Mouse (Mus musculus): ENCODE results near the gene Ctnnbip1. TPM values are rescaled to one million over a fixed set of nuclear protein-coding genes. Genes with fewer than 3 reads are reported as not detected.

The Ctnnbip1 gene
- total RNA-seq (2021) (10 to 100 TPM; 25.0 to 27.3 TPM), polyA plus RNA-seq (2012; rRNA removed) (25.5 and 26.0 TPM in 2 replicates)
- long read RNA-seq, transcript Ctnnbip1-201 (5 exons, 2,674 nt), result major isoform, 45 of 53 reads
- long read RNA-seq, partial matches to known transcripts, result 0 of 53 reads
- long read RNA-seq, other reads (novel, unspliced or antisense), result 8 of 53 reads

GRCm38 (mm10) chr4:149517868-149518340, at the start of gene Ctnnbip1:
Ctnnbip1 (plus strand) TSS chr4:149518236.
- H3K27ac ChIP-seq, result peak within 1 kb of the TSS; percentile 83
- WGBS, result 1% methylated on average over 46 of the region's 46 CpGs
- peak; percentile 98 for DNase-seq
- H3K36me3 ChIP-seq (ENCODE audit: control insufficient read depth, insufficient read depth, low read length), result no peaks in the 10 kb centered on the region
- H3K79me2 ChIP-seq (replicated peaks; ENCODE audit: control insufficient read depth, insufficient read depth, low read length), result no peaks in the 10 kb centered on the region
- TF ChIP-seq EP300 (IDR thresholded peaks at IDR 0.05; ENCODE audit: insufficient read depth, low read depth, low read length) (no peak), CTCF (IDR thresholded peaks at IDR 0.05) (peak; percentile 11; the same call in 1 of the 2 replicates)
- H3K4me1 ChIP-seq (ENCODE audit: control insufficient read depth, insufficient read depth, low read length), result peaks cover 12% of the 10 kb centered on the region
- intact Hi-C loops (cut with DNase I), result loop anchor here (2.0 kb wide), 1 partner anchor 63 kb away; the partner anchor contains the start of gene Rbp7
- H3K4me3 ChIP-seq, result peak within 1 kb of the TSS; percentile 60
- peak within 1 kb of the TSS; percentile 75 for H3K9ac ChIP-seq (ENCODE audit: low read depth, low read length)
- no peaks in the 10 kb centered on the region for H3K27me3 ChIP-seq (ENCODE audit: control insufficient read depth, insufficient read depth, low read length)

GRCm38 (mm10) chr4:149469557-149469956, 48.5 kb upstream of the Ctnnbip1 start:
- WGBS, result 96% methylated on average over 3 of the region's 3 CpGs
- no peak for TF ChIP-seq EP300 (IDR thresholded peaks at IDR 0.05; ENCODE audit: insufficient read depth, low read depth, low read length)
- TF ChIP-seq POLR2A (IDR thresholded peaks at IDR 0.05; ENCODE audit: insufficient read depth, low read depth, low read length), result no peak
- no peak for TF ChIP-seq CTCF (IDR thresholded peaks at IDR 0.05)
- H3K79me2 ChIP-seq (replicated peaks; ENCODE audit: control insufficient read depth, insufficient read depth, low read length), result no peaks in the 10 kb centered on the region
- no peaks in the 10 kb centered on the region for H3K27me3 ChIP-seq (ENCODE audit: control insufficient read depth, insufficient read depth, low read length)
- H3K36me3 ChIP-seq (ENCODE audit: control insufficient read depth, insufficient read depth, low read length), result no peaks in the 10 kb centered on the region
- no peak overlapping the region for H3K27ac ChIP-seq
- no peak overlapping the region for H3K4me3 ChIP-seq
- intact Hi-C loops (cut with DNase I), result loop anchor here (10.0 kb wide), 1 partner anchor 635 kb away; no protein-coding TSS in a partner anchor
- no peaks in the 10 kb centered on the region for H3K4me1 ChIP-seq (ENCODE audit: control insufficient read depth, insufficient read depth, low read length)
- DNase-seq, result no peak
- H3K9ac ChIP-seq (ENCODE audit: low read depth, low read length), result no peak overlapping the region

GRCm38 (mm10) chr4:149475096-149475495, 42.9 kb upstream of the Ctnnbip1 start:
- WGBS, result 58% methylated on average over 7 of the region's 7 CpGs
- intact Hi-C loops (cut with DNase I), result no loop called here

GRCm38 (mm10) chr4:149477078-149477477, 41.0 kb upstream of the Ctnnbip1 start, which contains the start of gene Tmem274:
Tmem274 (plus strand) TSS chr4:149477378.
- TF ChIP-seq EP300 (IDR thresholded peaks at IDR 0.05; ENCODE audit: insufficient read depth, low read depth, low read length) (no peak), POLR2A (IDR thresholded peaks at IDR 0.05; ENCODE audit: insufficient read depth, low read depth, low read length) (no peak), CTCF (IDR thresholded peaks at IDR 0.05) (no peak)
- intact Hi-C loops (cut with DNase I), result no loop called here
- 86% methylated on average over 11 of the region's 11 CpGs for WGBS
- H3K27ac ChIP-seq, result no peak within 1 kb of the TSS
- H3K4me3 ChIP-seq, result no peak within 1 kb of the TSS
- H3K9ac ChIP-seq (ENCODE audit: low read depth, low read length), result no peak within 1 kb of the TSS
- no peaks in the 10 kb centered on the region for H3K36me3 ChIP-seq (ENCODE audit: control insufficient read depth, insufficient read depth, low read length)
- no peaks in the 10 kb centered on the region for H3K4me1 ChIP-seq (ENCODE audit: control insufficient read depth, insufficient read depth, low read length)
- peaks cover 2% of the 10 kb centered on the region for H3K79me2 ChIP-seq (replicated peaks; ENCODE audit: control insufficient read depth, insufficient read depth, low read length)
- no peak for DNase-seq
- no peaks in the 10 kb centered on the region for H3K27me3 ChIP-seq (ENCODE audit: control insufficient read depth, insufficient read depth, low read length)

More at GRCm38 (mm10) chr4:149475096-149475495, 42.9 kb upstream of the Ctnnbip1 start:
- peaks cover 2% of the 10 kb centered on the region for H3K79me2 ChIP-seq (replicated peaks; ENCODE audit: control insufficient read depth, insufficient read depth, low read length)
- no peak overlapping the region for H3K4me3 ChIP-seq
- TF ChIP-seq CTCF (IDR thresholded peaks at IDR 0.05) (peak; percentile 35), POLR2A (IDR thresholded peaks at IDR 0.05; ENCODE audit: insufficient read depth, low read depth, low read length) (no peak)
- no peak overlapping the region for H3K27ac ChIP-seq
- H3K27me3 ChIP-seq (ENCODE audit: control insufficient read depth, insufficient read depth, low read length), result no peaks in the 10 kb centered on the region
- no peaks in the 10 kb centered on the region for H3K4me1 ChIP-seq (ENCODE audit: control insufficient read depth, insufficient read depth, low read length)
- H3K36me3 ChIP-seq (ENCODE audit: control insufficient read depth, insufficient read depth, low read length), result no peaks in the 10 kb centered on the region
- no peak for DNase-seq
- no peak overlapping the region for H3K9ac ChIP-seq (ENCODE audit: low read depth, low read length)

- intact Hi-C loops (cut with DNase I), result loop anchor here (2.0 kb wide), 1 partner anchor 22 kb away; no protein-coding TSS in a partner anchor
- H3K27ac ChIP-seq, result peak overlapping the region; percentile 97
Measured at GRCm38 (mm10) chr4:149484566-149484965, 33.5 kb upstream of the Ctnnbip1 start.

More at GRCm38 (mm10) chr4:149484566-149484965, 33.5 kb upstream of the Ctnnbip1 start:
- Histone ChIP-seq H3K4me1 (ENCODE audit: control insufficient read depth, insufficient read depth, low read length) (peaks cover 3% of the 10 kb centered on the region), H3K79me2 (replicated peaks; ENCODE audit: control insufficient read depth, insufficient read depth, low read length) (peaks cover 2% of the 10 kb centered on the region), H3K9ac (ENCODE audit: low read depth, low read length) (peak overlapping the region; percentile 68), H3K27me3 (ENCODE audit: control insufficient read depth, insufficient read depth, low read length) (no peaks in the 10 kb centered on the region), H3K36me3 (ENCODE audit: control insufficient read depth, insufficient read depth, low read length) (peaks cover 19% of the 10 kb centered on the region), H3K4me3 (peak overlapping the region; percentile 87)
- DNase-seq, result no peak
- 20% methylated on average over 3 of the region's 3 CpGs for WGBS
- TF ChIP-seq EP300 (IDR thresholded peaks at IDR 0.05; ENCODE audit: insufficient read depth, low read depth, low read length), result no peak
- TF ChIP-seq CTCF (IDR thresholded peaks at IDR 0.05), result no peak
- TF ChIP-seq POLR2A (IDR thresholded peaks at IDR 0.05; ENCODE audit: insufficient read depth, low read depth, low read length), result no peak

Data from heart, adult 2 months (tissue).